Mouse (Mus musculus): ENCODE results near the gene Swi5.

Swi5 gene

GRCm38 (mm10) chr2:32260635-32261034 is 27.2 kb downstream of the Swi5 start:
- DNase-seq (ENCODE audit: low read depth), result peak; percentile 11

GRCm38 (mm10) chr2:32259657-32260417 is 28.0 kb downstream of the Swi5 start, which contains the start of gene Uck1:
Gene Uck1 (minus strand): TSS chr2:32260159.
- DNase-seq (ENCODE audit: low read depth), result no peak

- DNase-seq (ENCODE audit: low read depth), result no peak
Measured at GRCm38 (mm10) chr2:32258887-32259533, 28.9 kb downstream of the Swi5 start.

GRCm38 (mm10) chr2:32256273-32256672 is 31.6 kb downstream of the Swi5 start:
- DNase-seq (ENCODE audit: low read depth), result no peak

GRCm38 (mm10) chr2:32254563-32254962 is 33.3 kb downstream of the Swi5 start:
- no peak for DNase-seq (ENCODE audit: low read depth)

GRCm38 (mm10) chr2:32253352-32253751 is 34.5 kb downstream of the Swi5 start:
- no peak for DNase-seq (ENCODE audit: low read depth)

GRCm38 (mm10) chr2:32252658-32253057 is 35.2 kb downstream of the Swi5 start:
- DNase-seq (ENCODE audit: low read depth), result no peak

- DNase-seq (ENCODE audit: low read depth), result no peak
Measured at GRCm38 (mm10) chr2:32251791-32252527, 35.9 kb downstream of the Swi5 start.

GRCm38 (mm10) chr2:32248377-32249361 is 39.2 kb downstream of the Swi5 start:
- no peak for DNase-seq (ENCODE audit: low read depth)

- DNase-seq (ENCODE audit: low read depth), result no peak
Measured at GRCm38 (mm10) chr2:32246741-32247140, 41.1 kb downstream of the Swi5 start.

- no peak for DNase-seq (ENCODE audit: low read depth)
Measured at GRCm38 (mm10) chr2:32242986-32243385, 44.9 kb downstream of the Swi5 start.

- no peak for DNase-seq (ENCODE audit: low read depth)
Measured at GRCm38 (mm10) chr2:32240591-32240990, 47.3 kb downstream of the Swi5 start.

GRCm38 (mm10) chr2:32238708-32239435 is 49.0 kb downstream of the Swi5 start:
- DNase-seq (ENCODE audit: low read depth), result no peak

- no peak for DNase-seq (ENCODE audit: low read depth)
Measured at GRCm38 (mm10) chr2:32237571-32237970, 50.3 kb downstream of the Swi5 start.

- DNase-seq (ENCODE audit: low read depth), result peak; percentile 60
Measured at GRCm38 (mm10) chr2:32236760-32237487, 51.0 kb downstream of the Swi5 start.

- peak; percentile 85 for DNase-seq (ENCODE audit: low read depth)
Measured at GRCm38 (mm10) chr2:32235886-32236759, 51.8 kb downstream of the Swi5 start, which contains the start of gene Pomt1. Gene Pomt1 (plus strand): TSS chr2:32236590.

- DNase-seq (ENCODE audit: low read depth), result no peak
Measured at GRCm38 (mm10) chr2:32235433-32235832, 52.4 kb downstream of the Swi5 start.

Measured in fibroblast of lung, adult 2 months (primary cell).